Mouse (Mus musculus) left cerebral cortex, postnatal 4 days (tissue): ENCODE results near the gene Hsf2. TPM values are rescaled to one million over a fixed set of nuclear protein-coding genes. Genes with fewer than 3 reads are reported as not detected.
"Not testable (repeated sequence)": the region's sequence is repeated elsewhere in the genome, so short reads cannot be mapped to it uniquely, and the experiment has no call there.

Source experiments
- DNase-seq: peaks from one replicate; pipeline ENCODE4 v3.0.0-alpha.2; 2022
- intact Hi-C: fragments of 180-260 bp; cut with DNase I; formaldehyde crosslinking; loops from one replicate; pipeline ENCODE4 v1.15.1; 2025
- total RNA-seq, 2 experiments: library from RNA; stranded (reverse); gene quantifications; 2 replicates each; pipeline ENCODE4 v1.2.3; 2021

Gene Hsf2
- total RNA-seq, 2 experiments from 2014 or later = 47.3 to 50.1 TPM

GRCm38 (mm10) chr10:57531076-57531475 is 44.9 kb downstream of the Hsf2 start:
- intact Hi-C loops = no loop called here
- no peak for DNase-seq

GRCm38 (mm10) chr10:57531616-57532217 is 45.5 kb downstream of the Hsf2 start:
- DNase-seq = no peak
- intact Hi-C loops = no loop called here

- peak; percentile 96 for DNase-seq
- intact Hi-C loops = no loop called here
These were observed 46.3 kb downstream of the Hsf2 start, which contains the start of gene Serinc1 for GRCm38 (mm10) chr10:57532218-57533101. TSS of gene Serinc1 (minus strand) at chr10:57532530.

- not testable (repeated sequence) for DNase-seq
- intact Hi-C loops = loop anchor here (10.0 kb wide), 1 partner anchor 201 kb away; no protein-coding TSS in a partner anchor
These were observed 57.7 kb downstream of the Hsf2 start for GRCm38 (mm10) chr10:57543890-57544289.

GRCm38 (mm10) chr10:57549631-57550030 is 63.4 kb downstream of the Hsf2 start:
- DNase-seq = no peak
- intact Hi-C loops = loop anchor here (10.0 kb wide), 1 partner anchor 195 kb away; no protein-coding TSS in a partner anchor

- DNase-seq = no peak
- intact Hi-C loops = no loop called here
These were observed 67.5 kb downstream of the Hsf2 start for GRCm38 (mm10) chr10:57553719-57554118.

GRCm38 (mm10) chr10:57557597-57557996 is 71.4 kb downstream of the Hsf2 start:
- intact Hi-C loops = no loop called here
- no peak for DNase-seq

Other genes with a start within 250 kb of the Hsf2 start
- gene Serinc1, start 46.1 kb downstream of the Hsf2 start, total RNA-seq = 100 to 1,000 TPM; 579 to 621 TPM
- gene Pkib, start 145.6 kb downstream of the Hsf2 start, total RNA-seq = 1 to 10 TPM; 3.4 to 5.8 TPM